Mouse (Mus musculus) limb, embryonic 15.5 days (tissue): ENCODE data around the gene Serinc4. TPM values are rescaled to one million over a fixed set of nuclear protein-coding genes. Genes with fewer than 3 reads are reported as not detected.
A peak's percentile ranks its signal among the peaks of the same experiment; 100 is the strongest.
"Not testable (repeated sequence)": the region's sequence is repeated elsewhere in the genome, so short reads cannot be mapped to it uniquely, and the experiment has no call there.

Experiments
- ATAC-seq: fragments of 200-750 bp; cut with Nextera tagmentation; 2 replicates; pipeline ENCODE4 v1.8.0; 2017; ENCODE audit warnings: low read depth, moderate TSS enrichment; ENCODE audit not compliant: insufficient number of reproducible peaks, low FRiP score, low TSS enrichment
- H3K27ac ChIP-seq: fragments of 300-500 bp; sonication (generic); 2 replicates; pipeline ENCODE4 v1.5.1; 2015; ENCODE audit warnings: moderate library complexity, mild to moderate bottlenecking, inconsistent platforms
- H3K27me3 ChIP-seq: fragments of 300-500 bp; sonication (generic); 2 replicates; pipeline ENCODE4 v1.6.1; 2015; ENCODE audit warnings: inconsistent platforms
- H3K36me3 ChIP-seq: fragments of 300-500 bp; sonication (generic); 2 replicates; pipeline ENCODE4 v1.6.1; 2015; ENCODE audit warnings: inconsistent platforms
- H3K4me1 ChIP-seq: fragments of 300-500 bp; sonication (generic); 2 replicates; pipeline ENCODE4 v1.6.1; 2015; ENCODE audit warnings: inconsistent platforms
- H3K4me2 ChIP-seq: fragments of 300-500 bp; sonication (generic); 2 replicates; pipeline ENCODE4 v1.6.1; 2015; ENCODE audit warnings: mild to moderate bottlenecking, inconsistent platforms
- H3K4me3 ChIP-seq: fragments of 300-500 bp; sonication (generic); 2 replicates; pipeline ENCODE4 v1.5.1; 2015; ENCODE audit warnings: mild to moderate bottlenecking, inconsistent platforms
- H3K9ac ChIP-seq: fragments of 300-500 bp; sonication (generic); 2 replicates; pipeline ENCODE4 v1.6.1; 2015; ENCODE audit warnings: inconsistent platforms
- H3K9me3 ChIP-seq: fragments of 300-500 bp; sonication (generic); 2 replicates; pipeline ENCODE4 v1.6.1; 2016; ENCODE audit warnings: inconsistent platforms
- WGBS: fragments of 180-500 bp; shearing (Covaris S2); methylation state at CpG from one replicate; pipeline ENCODE4 v1.1.7; 2015; 5-methylcytosine and 5-hydroxymethylcytosine counted together
- polyA plus RNA-seq: library from polyadenylated mRNA; unstranded; fragments of >200 nt; fragmentation: Nextera tagmentation; extraction: Ambion mirVana; gene quantifications from 2 replicates; pipeline ENCODE4 v1.2.1, GENCODE M21; 2015

Gene Serinc4
- polyA plus RNA-seq, 1 experiment from 2014 or later: 0.12 TPM

DNA sequence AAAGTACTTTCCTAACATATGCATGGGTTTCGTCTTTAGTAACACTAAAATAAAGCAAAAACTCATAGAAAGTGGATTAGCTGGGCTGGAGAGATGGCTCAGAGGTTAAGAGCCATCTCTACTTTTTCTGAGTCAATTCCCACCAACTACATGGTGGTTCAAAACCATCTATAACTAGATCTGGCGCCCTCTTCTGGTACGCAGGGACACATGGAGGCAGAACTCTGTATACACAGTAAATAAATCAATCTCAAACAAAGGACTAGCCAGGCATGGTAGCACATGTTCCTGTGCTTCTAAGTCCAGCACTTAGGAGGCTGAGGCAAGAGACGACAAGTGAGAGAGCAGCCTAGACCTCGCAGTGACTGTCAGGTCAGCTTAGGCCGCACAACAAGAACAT is 12.4 kb upstream of the Serinc4 start:
- not testable (repeated sequence) for H3K27ac ChIP-seq, H3K4me2 ChIP-seq, H3K4me1 ChIP-seq, ATAC-seq, H3K9me3 ChIP-seq, H3K27me3 ChIP-seq, H3K4me3 ChIP-seq, H3K9ac ChIP-seq, H3K36me3 ChIP-seq
- WGBS: 86% methylated on average over 4 of the region's 6 CpGs

DNA sequence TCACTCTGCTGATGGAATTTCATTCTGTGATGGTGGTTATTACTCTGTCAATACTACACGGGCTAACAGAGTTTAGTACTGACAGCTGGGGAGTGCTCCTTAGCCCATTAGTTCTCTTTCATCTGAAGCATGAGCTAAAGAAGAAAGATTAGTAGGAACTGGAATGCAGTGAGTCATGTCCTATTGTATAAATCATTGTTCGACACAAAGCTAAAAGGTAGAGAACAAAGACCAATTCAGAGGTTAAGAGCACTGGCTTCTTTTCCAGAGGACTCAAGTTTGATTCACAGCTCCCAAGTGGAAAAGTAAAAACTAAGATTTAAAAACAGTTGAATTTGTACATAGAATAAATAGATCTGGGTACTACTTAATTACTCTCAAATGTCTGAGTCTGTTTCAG is 3.5 kb upstream of the Serinc4 start:
- Histone ChIP-seq H3K9ac (no peak overlapping the region), H3K4me1 (peaks cover 11% of the 10 kb centered on the region), H3K27me3 (no peaks in the 10 kb centered on the region), H3K4me2 (no peak overlapping the region), H3K36me3 (peaks cover 19% of the 10 kb centered on the region), H3K27ac (no peak overlapping the region), H3K9me3 (no peaks in the 10 kb centered on the region), H3K4me3 (no peak overlapping the region)
- ATAC-seq: no peak
- WGBS: 69% methylated on average over 2 of the region's 2 CpGs

DNA sequence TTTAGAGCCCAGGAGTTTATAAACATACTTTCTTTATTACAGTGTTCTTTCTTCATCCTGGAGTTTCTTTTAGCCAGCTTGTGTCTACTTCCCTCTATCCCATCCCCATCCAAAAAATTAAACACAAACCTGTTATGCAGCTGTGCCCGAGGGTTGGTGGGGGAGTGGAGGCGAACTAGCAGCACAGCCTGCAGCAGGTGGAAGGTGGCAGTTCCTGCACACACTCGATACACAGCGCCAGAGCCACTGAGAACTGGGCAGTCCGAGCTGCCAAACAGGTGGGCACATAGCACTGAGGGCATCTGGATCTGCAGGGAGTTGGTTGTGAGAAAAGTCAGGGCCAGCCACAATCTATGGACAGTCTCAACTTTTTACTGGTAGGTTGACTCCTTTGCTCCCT is 1.0 kb downstream of the Serinc4 start:
- Histone ChIP-seq H3K4me2 (no peak overlapping the region), H3K27me3 (no peaks in the 10 kb centered on the region), H3K4me3 (no peak overlapping the region), H3K9me3 (no peaks in the 10 kb centered on the region), H3K4me1 (peaks cover 19% of the 10 kb centered on the region), H3K36me3 (peaks cover 38% of the 10 kb centered on the region), H3K9ac (no peak overlapping the region), H3K27ac (no peak overlapping the region)
- ATAC-seq: no peak
- WGBS: 69% methylated on average over 5 of the region's 5 CpGs

DNA sequence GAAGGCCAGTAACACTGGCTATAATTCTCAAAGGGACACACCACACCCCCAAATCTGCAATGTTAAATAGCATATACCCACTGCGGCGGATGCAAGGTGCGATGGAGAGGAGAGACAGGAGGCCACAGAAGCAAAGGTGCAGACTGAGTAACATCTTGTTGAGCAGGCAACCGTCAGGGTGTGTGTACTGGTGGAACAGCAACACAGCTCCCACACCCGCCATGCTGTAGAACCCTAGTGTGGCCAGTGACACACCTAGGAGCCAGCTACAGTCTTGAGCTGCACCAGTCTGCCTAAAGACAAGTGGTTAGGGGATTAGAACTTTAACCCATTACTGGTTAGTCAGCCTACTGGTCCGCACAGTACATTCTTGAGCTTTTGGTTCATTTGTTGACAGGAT is 2.7 kb downstream of the Serinc4 start:
- Histone ChIP-seq H3K4me3 (no peak overlapping the region), H3K27ac (no peak overlapping the region), H3K9me3 (no peaks in the 10 kb centered on the region), H3K36me3 (peaks cover 26% of the 10 kb centered on the region), H3K4me2 (no peak overlapping the region), H3K9ac (no peak overlapping the region), H3K27me3 (no peaks in the 10 kb centered on the region), H3K4me1 (peaks cover 24% of the 10 kb centered on the region)
- 86% methylated on average over 6 of the region's 6 CpGs for WGBS
- no peak for ATAC-seq

DNA sequence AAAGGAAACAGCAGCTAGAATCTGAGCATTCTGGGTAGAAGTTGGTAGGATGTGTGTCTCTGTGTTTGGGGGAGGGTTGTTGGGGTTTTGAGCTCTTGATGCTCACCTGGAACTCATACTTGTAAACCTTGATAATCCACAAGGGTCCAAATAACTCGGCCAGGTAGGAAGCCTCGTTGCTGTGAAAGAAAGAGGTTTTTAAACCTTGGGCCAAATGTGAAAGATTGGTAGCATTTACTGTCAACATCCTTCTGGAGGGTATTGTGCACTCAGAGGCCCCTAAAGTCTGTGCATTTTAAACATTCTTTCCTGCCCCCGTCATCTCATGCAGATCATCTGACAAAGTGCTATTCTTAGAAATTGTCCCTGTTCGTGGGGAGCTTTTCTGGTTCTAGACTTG is 3.6 kb downstream of the Serinc4 start, which contains the start of gene Hypk:
Hypk (plus strand) TSS at position 301 of the 400 bp plus-strand sequence.
- Histone ChIP-seq H3K4me2 (no peak within 1 kb of the TSS), H3K4me1 (peaks cover 26% of the 10 kb centered on the region), H3K36me3 (peaks cover 20% of the 10 kb centered on the region), H3K4me3 (0 out of 2 replicates have a peak within 1 kb of the TSS, but pooled peaks have one; percentile 9), H3K27me3 (no peaks in the 10 kb centered on the region), H3K27ac (no peak within 1 kb of the TSS), H3K9me3 (no peaks in the 10 kb centered on the region), H3K9ac (no peak within 1 kb of the TSS)
- ATAC-seq: no peak
- 66% methylated on average over 4 of the region's 4 CpGs for WGBS

DNA sequence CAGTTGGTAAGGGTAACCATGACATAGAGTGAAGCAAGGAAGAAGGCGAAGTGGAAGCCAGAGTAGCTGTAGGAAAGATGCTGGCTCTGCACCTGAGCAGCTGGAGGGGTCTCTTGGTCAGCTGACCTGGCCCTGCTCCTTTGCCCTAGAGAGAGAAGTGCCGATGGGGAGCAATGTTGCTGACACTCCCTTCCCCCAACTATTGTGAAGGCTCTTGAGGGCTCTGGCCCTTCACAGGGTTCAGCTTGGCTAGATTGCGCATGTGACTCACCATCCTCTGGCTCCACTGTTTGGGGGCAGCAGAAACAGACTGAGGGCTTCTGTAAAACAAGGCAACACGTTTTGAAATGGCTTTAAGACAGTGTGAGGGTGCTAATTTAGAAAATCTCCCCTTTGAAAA is 4.2 kb downstream of the Serinc4 start:
- Histone ChIP-seq H3K4me1 (peaks cover 26% of the 10 kb centered on the region), H3K27me3 (no peaks in the 10 kb centered on the region), H3K36me3 (peaks cover 20% of the 10 kb centered on the region), H3K4me2 (no peak overlapping the region), H3K27ac (no peak overlapping the region), H3K9me3 (no peaks in the 10 kb centered on the region), H3K4me3 (0 out of 2 replicates have a peak overlapping the region, but pooled peaks have one; percentile 9), H3K9ac (no peak overlapping the region)
- no peak for ATAC-seq
- WGBS: 78% methylated on average over 4 of the region's 4 CpGs

DNA sequence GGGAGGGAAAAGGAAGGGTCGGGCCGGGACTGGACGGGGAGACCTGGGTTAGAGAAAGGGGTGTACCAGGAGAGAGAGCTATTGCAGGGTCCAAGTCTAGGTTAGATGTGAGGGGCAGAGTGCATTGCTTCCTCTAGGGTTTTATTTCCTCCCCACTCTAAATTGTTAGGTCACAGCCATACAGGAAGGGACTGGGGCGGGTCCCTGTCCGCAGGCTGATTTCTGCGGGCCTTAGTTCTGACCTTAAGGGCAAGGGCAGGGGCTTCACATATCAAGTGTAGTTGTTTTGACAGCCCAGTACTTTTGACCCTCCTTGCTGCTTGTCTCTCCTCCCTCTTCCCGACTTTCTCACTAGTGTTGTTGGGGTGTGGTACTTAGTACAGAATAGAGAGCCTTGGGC is 6.5 kb downstream of the Serinc4 start:
- peaks cover 20% of the 10 kb centered on the region for H3K4me1 ChIP-seq
- no peaks in the 10 kb centered on the region for H3K27me3 ChIP-seq
- 6% methylated on average over 7 of the region's 7 CpGs for WGBS
- H3K4me2 ChIP-seq: peak overlapping the region; percentile 72
- peak overlapping the region; percentile 99 for H3K4me3 ChIP-seq
- H3K9ac ChIP-seq: peak overlapping the region; percentile 100
- no peaks in the 10 kb centered on the region for H3K9me3 ChIP-seq
- H3K36me3 ChIP-seq: peaks cover 20% of the 10 kb centered on the region
- no peak for ATAC-seq
- peak overlapping the region; percentile 98 for H3K27ac ChIP-seq

DNA sequence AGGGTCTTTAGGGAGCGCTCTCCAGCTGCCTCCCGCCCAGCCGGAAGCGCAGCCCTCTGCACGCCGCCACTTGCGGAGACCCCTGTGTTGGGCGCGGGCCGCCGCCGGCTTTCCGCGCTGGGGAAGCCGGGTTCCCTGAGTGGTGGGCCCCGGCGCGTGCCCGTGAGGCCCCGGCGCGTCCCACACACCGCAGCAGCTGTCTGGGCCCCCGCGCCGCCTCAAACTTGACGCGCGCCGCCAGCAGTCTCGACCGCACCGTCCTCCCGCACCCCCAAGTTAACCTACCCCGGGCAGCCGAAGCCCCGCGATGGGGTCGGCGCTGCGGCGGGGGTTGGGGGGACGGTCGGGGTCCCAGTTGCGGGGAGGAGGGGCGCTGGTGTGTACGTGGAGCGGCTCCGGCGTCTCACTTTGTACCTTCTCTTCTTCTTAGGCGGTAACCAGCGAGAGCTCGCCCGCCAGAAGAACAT is 7.0 kb downstream of the Serinc4 start:
- Histone ChIP-seq H3K4me3 (peak overlapping the region; percentile 99), H3K9ac (peak overlapping the region; percentile 100), H3K4me1 (peaks cover 20% of the 10 kb centered on the region), H3K27me3 (no peaks in the 10 kb centered on the region), H3K27ac (peak overlapping the region; percentile 98), H3K4me2 (peak overlapping the region; percentile 72), H3K36me3 (peaks cover 20% of the 10 kb centered on the region), H3K9me3 (no peaks in the 10 kb centered on the region)
- ATAC-seq: peak; percentile 15; the same call in 1 of the 2 replicates
- under 1% methylated on average over 53 of the region's 54 CpGs for WGBS

DNA sequence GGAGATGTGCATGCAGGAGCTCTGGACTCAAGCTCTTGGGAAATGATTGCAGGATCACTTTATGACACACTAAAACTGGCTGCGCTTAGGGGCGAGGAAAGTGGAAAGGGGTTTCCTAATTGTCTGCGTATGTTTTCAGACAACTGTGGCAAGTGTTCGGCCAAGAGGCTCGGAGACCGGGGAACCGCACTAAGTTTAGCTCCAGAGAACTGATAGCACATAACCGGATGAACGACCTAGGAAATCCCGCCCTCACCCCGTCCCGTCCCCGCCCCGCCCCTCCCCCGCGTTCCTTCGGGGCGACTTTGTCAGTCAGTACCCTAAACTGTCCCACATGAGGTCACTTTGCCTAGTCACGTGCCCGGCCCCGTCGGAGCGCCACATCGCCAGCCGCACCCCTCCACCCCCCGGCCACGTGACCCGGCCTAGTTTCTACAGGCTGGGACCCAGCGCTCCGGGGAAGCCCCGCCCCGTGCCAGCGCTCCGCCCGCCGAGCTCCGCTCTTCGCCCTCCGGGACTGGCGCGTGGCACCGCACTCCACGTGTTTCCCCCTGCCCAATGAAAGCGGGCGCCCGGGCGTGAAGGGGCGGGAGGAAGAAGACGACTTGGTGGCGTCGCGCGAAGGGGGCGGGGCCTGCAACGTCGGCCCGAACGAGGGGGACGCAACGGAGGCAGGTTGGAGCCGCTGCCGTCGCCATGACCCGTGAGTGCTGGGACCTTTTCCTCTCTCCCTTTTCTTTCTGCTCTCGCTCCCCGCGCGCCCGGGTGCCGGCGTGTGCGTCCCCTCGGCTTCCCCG is 7.6 kb downstream of the Serinc4 start, which contains the start of gene Serf2:
Serf2 (plus strand) TSS at position 457 of the 797 bp plus-strand sequence.
- Histone ChIP-seq H3K27ac (peak within 1 kb of the TSS; percentile 98), H3K27me3 (no peaks in the 10 kb centered on the region), H3K9me3 (no peaks in the 10 kb centered on the region), H3K4me1 (peaks cover 20% of the 10 kb centered on the region), H3K4me2 (peak within 1 kb of the TSS; percentile 72), H3K9ac (peak within 1 kb of the TSS; percentile 100), H3K4me3 (peak within 1 kb of the TSS; percentile 99), H3K36me3 (peaks cover 20% of the 10 kb centered on the region)
- under 1% methylated on average over 67 of the region's 74 CpGs for WGBS
- ATAC-seq: peak; percentile 98

DNA sequence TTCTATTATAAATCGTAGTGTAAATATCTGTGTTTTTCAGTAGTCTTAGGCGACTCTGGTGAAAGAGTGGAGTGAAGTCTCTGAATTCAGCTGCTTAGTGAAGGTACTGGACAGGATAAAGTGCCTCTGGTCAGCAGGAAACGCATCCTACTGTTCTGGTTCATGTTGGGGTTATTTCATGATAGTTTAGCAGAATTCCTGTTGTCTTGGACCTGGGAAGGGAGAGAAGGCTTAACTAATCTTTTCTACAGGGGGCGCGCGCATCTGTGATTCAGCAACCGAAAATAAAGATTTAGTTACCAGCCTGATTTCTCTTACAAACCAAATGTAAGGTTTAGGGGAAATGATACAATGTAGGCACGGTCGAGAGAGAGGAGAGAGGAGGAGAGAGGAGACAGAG is 8.4 kb downstream of the Serinc4 start:
- Histone ChIP-seq H3K36me3 (peaks cover 13% of the 10 kb centered on the region), H3K27ac (peak overlapping the region; percentile 97), H3K27me3 (no peaks in the 10 kb centered on the region), H3K9me3 (no peaks in the 10 kb centered on the region), H3K4me3 (peak overlapping the region; percentile 99), H3K9ac (peak overlapping the region; percentile 63; the same call in 1 of the 2 replicates), H3K4me1 (peaks cover 21% of the 10 kb centered on the region), H3K4me2 (peak overlapping the region; percentile 72)
- WGBS: 14% methylated on average over 9 of the region's 9 CpGs
- no peak for ATAC-seq

DNA sequence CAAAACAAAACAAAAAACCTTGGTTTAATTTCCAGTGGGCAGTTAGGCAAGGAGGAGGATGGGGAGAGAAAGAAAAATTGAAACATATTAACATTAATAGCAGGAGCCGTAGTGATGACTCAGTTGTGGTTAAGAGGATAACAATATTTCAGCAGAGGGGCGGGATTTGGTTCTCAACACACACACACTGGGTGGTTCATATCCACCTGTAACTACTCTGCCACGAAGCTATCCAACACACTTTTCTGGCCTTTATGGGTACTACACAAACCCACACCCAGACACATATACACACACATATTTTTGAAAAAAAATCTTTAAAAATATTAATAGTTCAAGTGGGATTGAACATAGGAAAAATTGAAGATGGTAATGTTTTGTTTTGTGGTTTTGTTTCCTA is 9.6 kb downstream of the Serinc4 start:
- H3K4me1 ChIP-seq: peaks cover 28% of the 10 kb centered on the region
- WGBS: 76% methylated on average over 3 of the region's 3 CpGs
- ATAC-seq: no peak
- 0 out of 2 replicates have a peak, but pooled peaks cover 2% of the 10 kb centered on the region for H3K27me3 ChIP-seq
- H3K9me3 ChIP-seq: no peaks in the 10 kb centered on the region
- no peak overlapping the region for H3K4me3 ChIP-seq
- H3K4me2 ChIP-seq: no peak overlapping the region
- H3K36me3 ChIP-seq: peaks cover 4% of the 10 kb centered on the region
- no peak overlapping the region for H3K27ac ChIP-seq
- H3K9ac ChIP-seq: no peak overlapping the region

DNA sequence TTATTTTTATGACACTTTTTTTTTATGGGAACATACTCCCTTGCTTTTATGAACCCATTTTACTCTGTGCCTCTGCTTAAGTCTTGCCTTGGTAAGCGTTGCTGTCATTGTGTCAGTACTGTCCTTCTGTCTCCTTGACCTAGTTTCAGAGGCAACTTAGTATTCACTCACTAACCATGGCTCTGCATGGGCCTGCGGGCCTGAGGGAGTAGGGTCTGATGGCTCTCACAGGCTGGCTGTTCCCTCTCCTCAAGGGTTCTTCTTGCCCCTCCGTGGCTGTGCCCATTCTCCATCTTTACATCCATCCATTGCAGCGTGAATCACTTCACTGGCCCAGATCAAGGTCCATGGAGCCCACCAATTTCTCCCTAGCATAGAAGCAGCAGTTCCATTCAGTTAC is 10.1 kb downstream of the Serinc4 start:
- WGBS: 81% methylated on average over 4 of the region's 4 CpGs
- Histone ChIP-seq H3K36me3 (peaks cover 3% of the 10 kb centered on the region), H3K27ac (no peak overlapping the region), H3K4me3 (no peak overlapping the region), H3K9ac (no peak overlapping the region), H3K4me1 (peaks cover 33% of the 10 kb centered on the region), H3K9me3 (no peaks in the 10 kb centered on the region), H3K27me3 (0 out of 2 replicates have a peak, but pooled peaks cover 3% of the 10 kb centered on the region), H3K4me2 (no peak overlapping the region)
- ATAC-seq: no peak
